Mouse (Mus musculus) ovary, adult 10 weeks (tissue): Measurements from ENCODE around the gene Fau. TPM values are rescaled to one million over a fixed set of nuclear protein-coding genes. Genes with fewer than 3 reads are reported as not detected.

Experiments used
- polyA plus RNA-seq: library from polyadenylated mRNA; stranded (reverse); fragments of 350-450 nt; fragmentation: Illumina TruSeq; extraction: RNeasy Lipid Tissue Mini Kit (QIAGEN cat#74804); gene quantifications from one replicate; pipeline ENCODE4 v1.2.3, GENCODE M21; 2014

Gene Fau
- polyA plus RNA-seq = 9.8 TPM

DNA sequence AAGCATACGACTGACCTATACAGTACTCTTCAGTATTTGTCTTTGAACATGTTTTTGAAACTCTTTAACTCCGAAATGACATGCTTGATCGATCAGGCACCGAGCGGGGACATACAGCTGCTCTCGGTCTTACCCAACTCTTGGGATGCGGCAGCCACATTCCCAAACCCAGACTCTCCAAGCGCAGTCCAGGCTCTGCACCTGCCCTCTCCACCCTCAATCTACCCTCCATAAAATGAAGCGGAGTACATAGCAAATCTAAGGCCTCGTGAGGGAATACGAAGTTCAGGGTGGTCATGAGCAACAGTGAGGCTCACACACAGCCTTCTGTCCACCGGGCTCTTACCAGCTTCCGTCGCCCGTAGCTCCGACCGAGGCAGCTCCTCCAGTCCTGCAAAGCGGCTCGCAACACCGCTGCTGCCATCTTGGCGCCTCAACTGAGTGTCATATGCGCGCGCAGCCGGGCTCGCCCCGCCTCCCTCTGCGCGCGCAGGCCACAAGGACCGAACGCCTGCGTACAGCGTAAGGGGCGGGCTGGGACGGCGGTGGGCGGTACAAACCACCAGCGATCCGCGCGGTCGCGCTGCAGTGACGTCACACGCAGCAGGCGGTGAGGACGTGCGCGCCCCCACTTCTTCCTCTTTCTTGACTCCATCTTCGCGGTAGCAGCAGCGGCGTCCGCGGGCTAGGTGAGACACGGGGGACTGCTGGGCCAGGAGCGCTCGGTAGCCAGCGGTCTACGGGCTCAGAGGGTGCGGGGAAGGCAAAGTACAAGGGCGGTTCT, at the start of gene Fau, which contains the start of gene Mrpl49:
TSS of gene Fau (plus strand) at position 532 of the 784 bp plus-strand sequence.
TSS of gene Mrpl49 (minus strand) at position 473 of the 784 bp plus-strand sequence.

DNA sequence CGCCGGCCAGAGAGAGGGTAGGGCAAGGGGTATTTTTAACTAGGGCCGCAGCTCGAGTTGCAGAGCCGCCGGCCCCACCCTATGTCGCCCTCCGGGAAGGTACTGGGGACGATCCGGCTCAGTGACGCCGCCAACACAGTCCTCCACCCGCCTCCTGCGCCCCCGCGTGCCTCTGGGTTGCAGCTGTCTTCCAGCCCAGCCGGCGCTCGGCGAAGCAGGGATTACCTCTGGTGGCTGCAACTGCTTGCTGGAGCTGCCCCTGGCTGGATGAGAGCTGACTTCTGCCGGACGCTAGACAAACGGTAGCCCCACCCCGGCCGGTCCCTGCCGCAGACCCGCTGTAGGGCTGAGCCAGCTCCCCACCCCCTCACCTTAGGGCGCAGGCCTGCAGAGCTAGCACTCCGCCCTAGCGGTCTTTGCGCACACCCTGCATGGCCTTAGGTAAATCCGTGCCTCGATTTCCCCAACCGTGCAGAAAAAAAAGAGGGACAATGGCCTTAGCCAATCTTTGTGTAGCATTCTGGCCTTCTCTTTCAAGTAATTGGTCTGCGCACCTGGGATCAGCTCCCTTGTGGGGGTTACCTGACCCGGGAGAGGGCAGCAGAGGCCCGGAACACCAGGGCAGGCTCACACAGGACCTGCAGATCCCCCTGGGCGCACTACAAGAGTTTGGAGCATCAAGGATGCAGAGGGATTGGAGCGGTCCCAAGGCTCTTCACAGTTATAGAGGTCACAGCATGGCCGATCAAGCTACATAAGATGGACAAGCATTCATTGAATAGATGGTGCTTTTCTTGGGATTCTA, 41.9 kb upstream of the Fau start, which contains the start of gene Capn1:
TSS of gene Capn1 (minus strand) at position 387 of the 805 bp plus-strand sequence.

DNA sequence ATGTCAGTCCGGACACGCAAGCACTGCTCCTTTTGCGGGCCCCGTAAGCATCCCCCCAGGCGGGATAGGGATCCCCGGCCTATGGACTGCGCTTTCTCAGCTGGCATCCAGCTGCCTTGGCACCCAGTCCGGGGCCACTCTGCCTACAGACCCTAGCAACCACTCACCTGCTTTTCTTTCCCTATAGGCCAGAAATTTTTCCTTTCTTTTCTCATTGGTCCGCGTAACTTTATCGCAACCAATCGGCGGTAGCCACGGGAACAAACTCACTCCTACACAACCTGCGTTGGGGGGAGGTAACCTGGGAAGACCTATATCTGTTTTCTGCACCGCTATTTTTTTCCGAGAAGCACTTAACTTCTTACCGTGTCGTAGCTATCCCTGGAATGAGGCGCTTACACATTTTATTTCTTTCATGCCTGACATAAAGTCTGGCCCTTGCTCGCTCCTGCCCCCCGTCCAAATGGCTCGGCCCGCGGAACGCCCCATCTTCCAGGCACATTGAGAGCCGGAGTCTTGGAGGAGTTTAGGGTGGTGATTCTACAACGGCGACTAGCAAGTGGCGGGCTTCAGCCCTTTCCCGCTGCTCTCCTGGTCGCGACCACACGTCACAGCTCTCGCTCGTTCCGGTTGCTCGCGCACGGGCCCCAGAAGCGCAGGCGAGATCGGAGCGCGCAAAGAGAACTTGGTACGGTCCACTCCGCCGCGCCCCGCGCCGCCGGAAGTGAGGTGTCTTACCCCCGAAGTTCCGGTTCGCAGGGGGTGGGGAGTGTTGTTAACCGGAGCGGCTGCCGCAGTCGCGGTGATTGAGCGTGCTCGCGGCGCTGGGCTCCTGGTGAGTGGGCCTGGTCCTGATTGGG, 11.1 kb upstream of the Fau start, which contains the start of gene Syvn1:
TSS of gene Syvn1 (plus strand) at position 283 of the 860 bp plus-strand sequence.

DNA sequence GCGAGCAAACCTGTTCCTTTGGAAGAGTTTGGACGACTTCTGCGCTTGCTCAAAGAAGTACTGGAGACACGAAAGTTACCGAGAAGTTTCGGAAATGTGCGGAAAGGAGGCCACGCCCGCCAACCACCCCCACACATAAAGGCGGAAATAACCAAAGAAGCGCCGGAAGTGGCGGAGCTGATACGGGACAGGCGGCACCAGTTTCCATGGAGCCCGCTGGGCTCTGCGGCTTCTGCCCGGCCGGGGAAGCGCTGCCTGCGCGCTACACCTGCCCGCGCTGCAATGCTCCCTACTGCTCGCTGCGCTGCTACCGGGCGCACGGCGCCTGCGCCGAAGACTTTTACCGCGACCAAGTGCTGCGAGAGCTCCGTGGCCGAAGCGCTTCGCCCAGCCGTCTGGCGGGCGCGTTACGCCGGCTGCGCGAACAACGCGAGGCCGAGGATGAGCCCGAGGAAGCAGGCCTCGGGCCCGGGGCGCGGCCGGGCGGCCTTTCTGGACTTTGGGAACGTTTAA, 3.4 kb downstream of the Fau start, which contains the start of gene Znhit2:
TSS of gene Znhit2 (plus strand) at position 172 of the 513 bp plus-strand sequence.

DNA sequence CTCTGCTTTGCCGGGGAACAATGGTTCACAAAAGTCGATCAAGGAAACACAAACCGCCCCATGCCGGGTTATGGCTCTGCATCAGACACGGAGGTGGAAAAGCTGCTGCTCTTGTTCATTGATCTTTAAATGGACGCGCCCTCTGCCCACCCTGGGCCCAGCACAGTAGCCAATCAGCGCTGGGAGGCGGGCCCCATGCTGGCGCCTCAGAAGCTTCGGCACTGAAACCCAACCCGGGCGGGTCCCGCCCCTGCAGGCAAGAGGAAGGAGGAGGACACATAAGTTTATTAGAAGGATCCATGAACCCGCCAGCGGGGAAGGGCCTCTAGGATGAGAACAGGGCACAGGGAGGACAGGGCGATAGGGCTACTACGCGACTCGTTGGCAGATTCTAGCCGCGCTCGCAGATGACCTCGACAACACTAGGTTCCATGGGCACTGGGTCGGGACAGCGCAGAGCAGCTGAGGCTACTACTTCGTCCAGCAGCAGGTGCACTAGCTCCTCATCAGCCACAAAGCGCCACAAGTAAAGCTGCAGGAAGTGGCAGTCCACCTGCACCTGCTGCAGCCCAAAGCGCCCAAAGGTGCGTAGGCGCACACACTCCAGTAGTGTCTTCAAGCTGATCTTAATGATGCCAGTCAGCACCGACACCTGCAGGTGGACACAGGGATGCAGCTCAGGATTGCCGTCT, 10.2 kb downstream of the Fau start, which contains the start of gene Tm7sf2:
TSS of gene Tm7sf2 (minus strand) at position 650 of the 692 bp plus-strand sequence.

DNA sequence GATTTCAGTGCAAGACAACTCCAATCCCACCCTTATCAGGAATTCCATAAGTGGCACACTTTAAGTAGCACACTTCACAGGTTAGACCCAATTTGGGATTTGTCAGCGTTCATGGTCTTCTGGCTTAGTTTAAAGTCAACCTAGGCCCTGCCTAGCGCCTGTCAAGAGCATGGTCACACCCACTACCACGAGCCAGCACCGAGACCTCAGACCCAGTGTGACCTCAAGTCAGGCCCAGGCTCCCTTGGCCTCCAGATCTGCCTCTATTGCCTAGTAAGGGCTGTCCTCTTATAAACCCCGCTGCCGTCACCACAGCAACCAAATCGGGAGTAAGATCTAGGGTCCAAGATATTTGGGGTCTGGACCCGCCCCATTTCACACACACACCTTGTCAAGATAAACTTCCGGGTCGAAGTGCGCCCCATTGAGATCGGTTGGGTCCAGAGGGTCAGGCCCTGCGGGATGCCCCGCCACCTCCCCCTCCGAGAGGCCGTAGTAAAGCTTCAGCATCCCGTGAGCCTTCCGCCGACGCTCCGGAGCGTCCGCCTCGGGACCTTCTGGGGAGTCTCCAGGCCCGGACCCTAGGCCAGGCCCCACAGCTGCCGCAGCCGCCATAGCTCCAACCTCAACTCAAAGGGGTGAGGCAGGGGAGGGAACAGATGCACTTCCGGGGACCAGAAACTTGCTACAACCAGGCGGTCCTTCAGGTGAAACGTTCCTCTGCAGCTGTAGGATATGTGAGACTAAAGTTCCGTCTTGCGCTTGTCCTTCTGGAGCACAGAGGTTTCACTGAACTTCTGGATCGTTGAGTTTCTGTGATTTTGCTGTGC, 19.1 kb downstream of the Fau start, which contains the start of gene Vps51:
TSS of gene Vps51 (minus strand) at position 668 of the 830 bp plus-strand sequence.

DNA sequence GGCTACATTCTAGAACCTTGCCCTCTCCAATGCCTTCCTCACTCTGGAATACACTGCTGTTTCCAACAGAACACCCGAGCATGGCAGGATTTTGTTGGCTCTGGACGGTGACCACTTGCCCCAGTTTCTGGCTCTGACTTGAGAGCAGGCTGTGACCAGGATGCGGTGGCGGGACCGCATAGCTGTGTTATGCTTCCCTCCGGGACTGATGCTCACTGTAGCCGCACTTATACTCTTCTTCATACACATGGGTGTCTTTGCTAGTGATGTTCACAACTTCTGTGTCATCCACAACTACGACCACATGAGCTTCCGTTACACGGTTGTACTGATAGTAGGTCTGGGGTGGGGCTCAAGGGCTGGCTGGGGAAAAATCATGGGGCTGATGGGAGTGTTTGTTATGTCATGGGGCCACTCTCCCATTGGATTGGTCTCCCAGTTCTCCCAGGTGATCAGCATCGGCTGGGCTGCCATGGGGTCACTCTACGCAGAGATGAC, 22.4 kb downstream of the Fau start, which contains the start of gene Tmem262:
TSS of gene Tmem262 (plus strand) at position 51 of the 498 bp plus-strand sequence.

DNA sequence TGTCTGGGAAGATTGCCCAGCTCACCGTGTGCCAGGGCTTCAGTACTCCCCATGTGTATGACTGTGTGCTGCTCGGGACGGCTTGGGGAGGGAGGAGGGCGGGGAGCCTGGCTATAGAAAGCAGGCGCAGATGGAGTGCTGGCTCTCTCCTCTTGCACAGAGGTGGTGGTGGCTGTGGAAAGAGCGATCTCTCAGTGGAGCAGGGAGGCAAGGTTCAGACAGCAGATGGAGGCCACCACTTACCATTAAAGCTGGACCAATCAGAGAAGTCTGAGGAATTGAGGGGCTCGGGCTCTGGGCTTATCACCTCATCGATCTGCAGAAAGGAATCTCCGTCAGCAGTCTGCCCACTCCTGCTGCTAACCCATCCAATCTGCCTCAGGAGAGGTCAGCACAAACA, 24.5 kb downstream of the Fau start, which contains the start of gene Gm28374:
TSS of gene Gm28374 (minus strand) at position 101 of the 400 bp plus-strand sequence.

DNA sequence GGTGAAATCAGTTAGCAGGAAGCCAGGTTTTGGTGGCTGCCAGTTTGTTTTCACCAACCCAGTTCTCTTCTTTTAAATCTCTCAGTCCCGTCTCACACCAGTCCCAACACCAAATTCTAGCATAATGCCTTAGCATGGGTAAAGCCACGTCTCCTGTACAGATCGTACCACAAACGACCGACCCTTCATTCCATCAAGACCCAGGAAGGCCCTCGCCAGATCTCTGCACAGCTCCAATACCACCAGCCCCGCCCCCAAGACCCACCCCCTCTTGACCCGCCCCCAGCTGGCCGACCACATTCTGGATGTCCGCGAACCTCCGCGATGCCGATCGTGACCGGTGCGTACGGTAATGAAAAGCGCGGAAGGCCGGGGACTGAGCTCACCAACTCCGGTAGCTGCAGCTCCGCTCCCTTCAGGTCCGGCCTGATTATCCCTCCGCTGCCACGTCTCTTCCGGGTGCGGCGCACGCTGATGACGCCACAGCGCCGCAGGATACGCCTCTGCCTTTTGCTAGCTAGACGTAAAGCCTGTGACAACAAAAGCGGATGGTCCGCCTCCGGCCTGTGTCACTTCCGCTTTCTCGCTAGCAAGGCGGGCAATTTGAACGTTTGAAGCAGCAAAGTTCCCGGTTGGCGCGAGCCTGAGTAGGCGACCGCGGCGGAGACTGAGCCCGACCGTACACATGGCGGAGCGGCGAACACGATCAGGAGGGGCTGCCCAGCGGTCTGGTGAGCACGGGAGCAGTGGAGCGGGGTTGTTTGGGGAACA, 27.0 kb downstream of the Fau start, which contains the start of the genes Zfpl1 and Cdca5:
TSS of gene Zfpl1 (minus strand) at position 479 of the 771 bp plus-strand sequence.
TSS of gene Cdca5 (plus strand) at position 506 of the 771 bp plus-strand sequence.

DNA sequence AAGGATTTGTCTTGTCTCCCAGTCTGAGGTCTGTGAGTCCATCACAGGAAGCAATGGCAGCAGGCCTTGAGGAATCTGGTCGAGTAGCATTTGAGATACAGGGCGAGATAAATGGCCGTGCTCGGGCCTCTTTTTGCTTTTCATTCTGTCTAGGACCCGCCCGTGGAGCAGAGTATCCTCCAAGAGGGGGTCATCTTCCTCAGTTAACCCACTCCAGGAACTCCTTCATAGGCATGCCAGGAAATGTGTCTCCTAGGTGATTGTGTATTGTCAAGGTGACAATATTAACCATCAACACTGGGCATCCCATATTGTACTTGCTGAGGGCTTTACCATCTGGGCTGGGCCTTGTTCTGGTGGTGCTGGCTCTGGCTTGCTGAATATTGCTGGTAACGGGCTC, 36.5 kb downstream of the Fau start, which contains the start of gene AC131692.1:
TSS of gene AC131692.1 (plus strand) at position 301 of the 400 bp plus-strand sequence.

DNA sequence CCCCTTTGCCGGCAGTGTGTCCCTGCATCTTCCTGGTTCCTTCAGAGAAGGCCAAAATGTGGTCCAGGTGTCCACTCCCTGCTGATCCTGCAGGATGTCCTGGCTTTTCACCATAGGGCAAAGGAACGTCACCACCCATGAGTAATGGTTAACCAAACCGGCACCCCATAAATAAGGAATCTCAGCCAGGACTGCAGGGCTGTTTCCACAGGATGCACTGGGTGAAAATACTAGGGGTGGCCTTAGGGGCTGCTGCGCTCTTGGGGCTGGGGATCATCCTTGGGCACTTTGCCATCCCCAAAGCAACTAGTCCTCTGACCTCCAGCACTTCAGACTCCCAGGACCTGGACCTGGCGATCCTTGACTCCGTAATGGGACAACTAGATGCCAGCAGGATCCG, 47.9 kb downstream of the Fau start, which contains the start of gene Naaladl1:
TSS of gene Naaladl1 (plus strand) at position 197 of the 400 bp plus-strand sequence.

Other genes with a start within 250 kb of the Fau start
- 2.9 TPM for gene Frmd8, start 182.6 kb upstream of the Fau start, polyA plus RNA-seq
- 0.31 TPM for gene Slc25a45, start 180.0 kb upstream of the Fau start, polyA plus RNA-seq
- gene Tigd3, start 163.7 kb upstream of the Fau start, polyA plus RNA-seq = not detected
- gene Dpf2, start 144.8 kb upstream of the Fau start, polyA plus RNA-seq = 5.9 TPM
- gene Cdc42ep2, start 133.0 kb upstream of the Fau start, polyA plus RNA-seq = 1.4 TPM
- 4.3 TPM for gene Pola2, start 93.6 kb upstream of the Fau start, polyA plus RNA-seq
- gene Slc22a20, start 71.7 kb upstream of the Fau start, polyA plus RNA-seq = not detected
- 0.74 TPM for gene Capn1, start 41.9 kb upstream of the Fau start, polyA plus RNA-seq
- 0.37 TPM for gene Syvn1, start 11.3 kb upstream of the Fau start, polyA plus RNA-seq
- gene Mrpl49, start 59 bp upstream of the Fau start, polyA plus RNA-seq = 25.1 TPM
- gene Znhit2, start 3.3 kb downstream of the Fau start, polyA plus RNA-seq = not detected
- gene Tm7sf2, start 10.5 kb downstream of the Fau start, polyA plus RNA-seq = 0.97 TPM
- 4.0 TPM for gene Vps51, start 19.4 kb downstream of the Fau start, polyA plus RNA-seq
- gene Tmem262, start 22.2 kb downstream of the Fau start, polyA plus RNA-seq = not detected
- gene Gm28374, start 24.4 kb downstream of the Fau start, polyA plus RNA-seq = not detected
- 0.71 TPM for gene Zfpl1, start 27.1 kb downstream of the Fau start, polyA plus RNA-seq
- gene Cdca5, start 27.1 kb downstream of the Fau start, polyA plus RNA-seq = 10.8 TPM
- gene AC131692.1, start 36.6 kb downstream of the Fau start, polyA plus RNA-seq = not detected
- gene Naaladl1, start 47.9 kb downstream of the Fau start, polyA plus RNA-seq = not detected
- gene Sac3d1, start 60.8 kb downstream of the Fau start, polyA plus RNA-seq = 0.97 TPM
- gene Snx15, start 70.5 kb downstream of the Fau start, polyA plus RNA-seq = 2.1 TPM
- not detected for gene Batf2, start 83.1 kb downstream of the Fau start, polyA plus RNA-seq
- 1.0 TPM for gene Arl2, start 83.7 kb downstream of the Fau start, polyA plus RNA-seq
- gene Majin, start 126.5 kb downstream of the Fau start, polyA plus RNA-seq = not detected
- not detected for gene Gpha2, start 168.5 kb downstream of the Fau start, polyA plus RNA-seq
- gene Ppp2r5b, start 178.0 kb downstream of the Fau start, polyA plus RNA-seq = 1.1 TPM
- not detected for gene Atg2a, start 183.8 kb downstream of the Fau start, polyA plus RNA-seq
- gene Ehd1, start 218.9 kb downstream of the Fau start, polyA plus RNA-seq = 10.2 TPM
- 1.2 TPM for gene Cdc42bpg, start 248.6 kb downstream of the Fau start, polyA plus RNA-seq